Mouse (Mus musculus): ENCODE results near the gene Banf2.

Banf2 gene

GRCm38 (mm10) chr2:144101463-144101961, 68.7 kb downstream of the Banf2 start:
- no peak for DNase-seq (ENCODE audit: low read depth, low spot score)

- no peak for DNase-seq (ENCODE audit: low read depth, low spot score)
Observed at GRCm38 (mm10) chr2:144107374-144107773, 74.5 kb downstream of the Banf2 start.

GRCm38 (mm10) chr2:144107810-144108209, 75.0 kb downstream of the Banf2 start:
- DNase-seq (ENCODE audit: low read depth, low spot score), result no peak

GRCm38 (mm10) chr2:144108376-144108775, 75.5 kb downstream of the Banf2 start:
- no peak for DNase-seq (ENCODE audit: low read depth, low spot score)

- DNase-seq (ENCODE audit: low read depth, low spot score), result no peak
Observed at GRCm38 (mm10) chr2:144111966-144112365, 79.1 kb downstream of the Banf2 start.

- DNase-seq (ENCODE audit: low read depth, low spot score), result no peak
Observed at GRCm38 (mm10) chr2:144112666-144113065, 79.8 kb downstream of the Banf2 start.

- no peak for DNase-seq (ENCODE audit: low read depth, low spot score)
Observed at GRCm38 (mm10) chr2:144118061-144118460, 85.2 kb downstream of the Banf2 start.

GRCm38 (mm10) chr2:144120186-144120823, 87.4 kb downstream of the Banf2 start:
- no peak for DNase-seq (ENCODE audit: low read depth, low spot score)

- no peak for DNase-seq (ENCODE audit: low read depth, low spot score)
Observed at GRCm38 (mm10) chr2:144122068-144122467, 89.2 kb downstream of the Banf2 start.
